Mouse (Mus musculus) hematopoietic stem cell, adult 5-6 weeks (primary cell): ENCODE results near the gene Brd3os. TPM values are rescaled to one million over a fixed set of nuclear protein-coding genes. Genes with fewer than 3 reads are reported as not detected.

Experiments
- ATAC-seq, 2 experiments: fragments of 125-278 bp in 1 of 2; replicated peaks in 1 of 2; 2 replicates each; pipeline ENCODE4 v1.8.0; 2016 to 2017; ENCODE audit warnings: inconsistent platforms in 2 of 2, mild to moderate bottlenecking in 2 of 2, moderate number of reproducible peaks in 2 of 2, low read depth in 1 of 2, moderate TSS enrichment in 1 of 2; ENCODE audit not compliant: low FRiP score in 2 of 2, poor library complexity in 2 of 2, severe bottlenecking in 2 of 2, insufficient read depth in 1 of 2, low TSS enrichment in 1 of 2
- total RNA-seq: library from RNA; stranded (forward); fragments of 172-1452, 232-1000 nt; gene quantifications from 2 replicates; pipeline ENCODE4 v1.2.3, GENCODE M21; 2017

Gene Brd3os
- total RNA-seq = 0.31 and 2.9 TPM in 2 replicates

GRCm38 (mm10) chr2:27441767-27442707, at the start of gene Brd3os:
TSS of gene Brd3os (plus strand) at chr2:27442324.
- ATAC-seq = peak; percentile 91 to 92

- ATAC-seq = no peak
These were observed 47.8 kb upstream of the Brd3os start for GRCm38 (mm10) chr2:27394158-27394832.

- no peak for ATAC-seq
These were observed 45.3 kb upstream of the Brd3os start for GRCm38 (mm10) chr2:27396656-27397440.

GRCm38 (mm10) chr2:27400083-27400482, 42.0 kb upstream of the Brd3os start:
- no peak; a peak in 1 of 4 replicates for ATAC-seq

GRCm38 (mm10) chr2:27401544-27401943, 40.6 kb upstream of the Brd3os start:
- ATAC-seq = no peak

GRCm38 (mm10) chr2:27404375-27405093, 37.6 kb upstream of the Brd3os start:
- 0 out of 4 replicates have a peak, but pooled peaks of 1 of the 2 experiments have one; percentile 13 for ATAC-seq

GRCm38 (mm10) chr2:27405094-27405884, 36.8 kb upstream of the Brd3os start:
- 0 out of 4 replicates have a peak, but pooled peaks have one; percentile 12 to 27 for ATAC-seq

- ATAC-seq = no peak
These were observed 35.2 kb upstream of the Brd3os start for GRCm38 (mm10) chr2:27406928-27407327.

- no peak for ATAC-seq
These were observed 33.9 kb upstream of the Brd3os start for GRCm38 (mm10) chr2:27408194-27408593.

- ATAC-seq = no peak
These were observed 31.5 kb upstream of the Brd3os start for GRCm38 (mm10) chr2:27410518-27411140.

GRCm38 (mm10) chr2:27411688-27412174, 30.4 kb upstream of the Brd3os start:
- ATAC-seq = peak; percentile 33 to 46; a peak in 3 of 4 replicates

- no peak for ATAC-seq
These were observed 29.8 kb upstream of the Brd3os start for GRCm38 (mm10) chr2:27412245-27412800.

GRCm38 (mm10) chr2:27413582-27413935, 28.6 kb upstream of the Brd3os start:
- ATAC-seq = no peak

GRCm38 (mm10) chr2:27413936-27414657, 28.0 kb upstream of the Brd3os start:
- no peak for ATAC-seq
